Mouse (Mus musculus) liver, embryonic 14.5 days (tissue): ENCODE results near the gene Olfr187.

Source experiments
- CTCF ChIP-seq: IDR thresholded peaks from 2 replicates; pipeline ENCODE4 v1.5.1; 2016; ENCODE audit warnings: antibody characterized with exemption, low read depth, control low read depth
- EP300 ChIP-seq: IDR thresholded peaks from 2 replicates; pipeline ENCODE4 v1.6.1; 2016; ENCODE audit warnings: antibody characterized with exemption, low read depth

DNA sequence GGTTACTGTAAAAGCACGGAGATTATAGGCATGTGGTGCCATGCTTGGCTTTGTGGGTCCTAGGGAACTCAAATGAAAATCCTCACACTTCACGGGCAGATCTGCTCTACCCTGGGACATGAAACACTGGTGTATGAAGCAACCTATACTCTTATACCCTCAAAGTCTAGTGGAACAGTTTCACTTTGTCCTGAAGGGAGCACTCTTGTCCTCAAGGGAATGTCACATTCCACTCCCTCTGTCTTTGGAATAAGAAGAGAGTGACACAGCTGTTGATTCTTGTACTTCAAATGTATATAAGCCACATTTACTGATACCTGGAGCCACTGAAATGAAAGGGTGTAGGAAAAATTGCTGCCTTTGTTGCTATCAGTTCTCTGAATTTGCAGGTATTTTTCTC lies 44.5 kb downstream of the Olfr187 start, which contains the start of gene Olfr183:
- TF ChIP-seq CTCF (no peak), EP300 (no peak)
